Mouse (Mus musculus): ENCODE results near the gene Cks1b. TPM values are rescaled to one million over a fixed set of nuclear protein-coding genes. Genes with fewer than 3 reads are reported as not detected.
A peak's percentile ranks its signal among the peaks of the same experiment; 100 is the strongest.

Gene Cks1b
- polyA plus RNA-seq, 1 experiment from 2014 or later = 380 TPM

GRCm38 (mm10) chr3:89449541-89449940 is 31.4 kb upstream of the Cks1b start:
- no peaks in the 10 kb centered on the region for H3K9me3 ChIP-seq (ENCODE audit: control insufficient read depth, low read length)
- H3K36me3 ChIP-seq (ENCODE audit: control insufficient read depth, insufficient read depth, low read length) = peaks cover 17% of the 10 kb centered on the region
- no peaks in the 10 kb centered on the region for H3K27me3 ChIP-seq (replicated peaks; ENCODE audit: control insufficient read depth, insufficient read depth, low read length)
- no peaks in the 10 kb centered on the region for H3K4me1 ChIP-seq (ENCODE audit: control insufficient read depth, insufficient read depth, low read length)
- ATAC-seq (ENCODE audit: low read depth) (peak; percentile 77), DNase-seq (ENCODE audit: low spot score) (peak; percentile 52)
- no peak overlapping the region for H3K27ac ChIP-seq (replicated peaks; ENCODE audit: low read depth, low read length)
- 50% methylated on average over 7 of the region's 7 CpGs for WGBS
- H3K4me2 ChIP-seq (ENCODE audit: low read depth, low read length) = no peak overlapping the region
- H3K9ac ChIP-seq (ENCODE audit: low read depth, low read length) = no peak overlapping the region
- H3K4me3 ChIP-seq (ENCODE audit: low read depth, low read length) = no peak overlapping the region

GRCm38 (mm10) chr3:89448720-89449537 is 30.7 kb upstream of the Cks1b start:
- H3K4me2 ChIP-seq (ENCODE audit: low read depth, low read length) = no peak overlapping the region
- H3K27ac ChIP-seq (replicated peaks; ENCODE audit: low read depth, low read length) = no peak overlapping the region
- 65% methylated on average over 13 of the region's 13 CpGs for WGBS
- ATAC-seq (ENCODE audit: low read depth) (peak; percentile 12), DNase-seq (ENCODE audit: low spot score) (peak; percentile 55)
- H3K9ac ChIP-seq (ENCODE audit: low read depth, low read length) = no peak overlapping the region
- no peaks in the 10 kb centered on the region for H3K27me3 ChIP-seq (replicated peaks; ENCODE audit: control insufficient read depth, insufficient read depth, low read length)
- no peaks in the 10 kb centered on the region for H3K9me3 ChIP-seq (ENCODE audit: control insufficient read depth, low read length)
- H3K36me3 ChIP-seq (ENCODE audit: control insufficient read depth, insufficient read depth, low read length) = peaks cover 20% of the 10 kb centered on the region
- no peak overlapping the region for H3K4me3 ChIP-seq (ENCODE audit: low read depth, low read length)
- H3K4me1 ChIP-seq (ENCODE audit: control insufficient read depth, insufficient read depth, low read length) = no peaks in the 10 kb centered on the region

- H3K4me3 ChIP-seq (ENCODE audit: low read depth, low read length) = no peak overlapping the region
- H3K9me3 ChIP-seq (ENCODE audit: control insufficient read depth, low read length) = no peaks in the 10 kb centered on the region
- no peak overlapping the region for H3K9ac ChIP-seq (ENCODE audit: low read depth, low read length)
- ATAC-seq (ENCODE audit: low read depth) (no peak), DNase-seq (ENCODE audit: low spot score) (no peak)
- H3K36me3 ChIP-seq (ENCODE audit: control insufficient read depth, insufficient read depth, low read length) = 0 out of 2 replicates have a peak, but pooled peaks cover 10% of the 10 kb centered on the region
- 89% methylated on average over 2 of the region's 2 CpGs for WGBS
- H3K27me3 ChIP-seq (replicated peaks; ENCODE audit: control insufficient read depth, insufficient read depth, low read length) = no peaks in the 10 kb centered on the region
- no peak overlapping the region for H3K4me2 ChIP-seq (ENCODE audit: low read depth, low read length)
- H3K4me1 ChIP-seq (ENCODE audit: control insufficient read depth, insufficient read depth, low read length) = peaks cover 5% of the 10 kb centered on the region; the same call in 1 of the 2 replicates
- no peak overlapping the region for H3K27ac ChIP-seq (replicated peaks; ENCODE audit: low read depth, low read length)
These were observed 22.5 kb upstream of the Cks1b start for GRCm38 (mm10) chr3:89440691-89441090.

GRCm38 (mm10) chr3:89437269-89437668 is 19.1 kb upstream of the Cks1b start:
- WGBS = 40% methylated on average over 5 of the region's 5 CpGs
- Histone ChIP-seq H3K27ac (replicated peaks; ENCODE audit: low read depth, low read length) (peak overlapping the region; percentile 72; the same call in 1 of the 2 replicates), H3K9me3 (ENCODE audit: control insufficient read depth, low read length) (no peaks in the 10 kb centered on the region), H3K4me2 (ENCODE audit: low read depth, low read length) (peak overlapping the region; percentile 72), H3K36me3 (ENCODE audit: control insufficient read depth, insufficient read depth, low read length) (peaks cover 29% of the 10 kb centered on the region), H3K4me3 (ENCODE audit: low read depth, low read length) (peak overlapping the region; percentile 50), H3K27me3 (replicated peaks; ENCODE audit: control insufficient read depth, insufficient read depth, low read length) (no peaks in the 10 kb centered on the region), H3K4me1 (ENCODE audit: control insufficient read depth, insufficient read depth, low read length) (peaks cover 8% of the 10 kb centered on the region; the same call in 1 of the 2 replicates), H3K9ac (ENCODE audit: low read depth, low read length) (peak overlapping the region; percentile 64)
- DNase-seq (ENCODE audit: low spot score) (peak; percentile 20), ATAC-seq (ENCODE audit: low read depth) (peak; percentile 19; the same call in 1 of the 2 replicates)

- peak; percentile 92 for DNase-seq (ENCODE audit: low spot score)
- 7% methylated on average over 16 of the region's 16 CpGs for WGBS
These were observed 18.3 kb upstream of the Cks1b start, which contains the start of gene Pbxip1 for GRCm38 (mm10) chr3:89436176-89437113. TSS of gene Pbxip1 (plus strand) at chr3:89436706.

GRCm38 (mm10) chr3:89435041-89435440 is 16.9 kb upstream of the Cks1b start:
- ATAC-seq (ENCODE audit: low read depth) = no peak
- H3K27ac ChIP-seq (replicated peaks; ENCODE audit: low read depth, low read length) = no peak overlapping the region
- peaks cover 18% of the 10 kb centered on the region for H3K4me1 ChIP-seq (ENCODE audit: control insufficient read depth, insufficient read depth, low read length)
- WGBS = 54% methylated on average over 7 of the region's 7 CpGs
- no peak overlapping the region for H3K4me3 ChIP-seq (ENCODE audit: low read depth, low read length)
- H3K9me3 ChIP-seq (ENCODE audit: control insufficient read depth, low read length) = no peaks in the 10 kb centered on the region
- no peak overlapping the region for H3K4me2 ChIP-seq (ENCODE audit: low read depth, low read length)
- DNase-seq (ENCODE audit: low spot score) = no peak
- peaks cover 34% of the 10 kb centered on the region for H3K36me3 ChIP-seq (ENCODE audit: control insufficient read depth, insufficient read depth, low read length)
- H3K27me3 ChIP-seq (replicated peaks; ENCODE audit: control insufficient read depth, insufficient read depth, low read length) = no peaks in the 10 kb centered on the region
- H3K9ac ChIP-seq (ENCODE audit: low read depth, low read length) = no peak overlapping the region

More at GRCm38 (mm10) chr3:89436176-89437113, 18.3 kb upstream of the Cks1b start, which contains the start of gene Pbxip1:
- Histone ChIP-seq H3K27me3 (replicated peaks; ENCODE audit: control insufficient read depth, insufficient read depth, low read length) (no peaks in the 10 kb centered on the region), H3K9me3 (ENCODE audit: control insufficient read depth, low read length) (no peaks in the 10 kb centered on the region), H3K4me3 (ENCODE audit: low read depth, low read length) (peak within 1 kb of the TSS; percentile 50), H3K4me2 (ENCODE audit: low read depth, low read length) (peak within 1 kb of the TSS; percentile 72), H3K4me1 (ENCODE audit: control insufficient read depth, insufficient read depth, low read length) (peaks cover 13% of the 10 kb centered on the region), H3K9ac (ENCODE audit: low read depth, low read length) (peak within 1 kb of the TSS; percentile 64), H3K36me3 (ENCODE audit: control insufficient read depth, insufficient read depth, low read length) (peaks cover 34% of the 10 kb centered on the region), H3K27ac (replicated peaks; ENCODE audit: low read depth, low read length) (peak within 1 kb of the TSS; percentile 72)
- peak; percentile 84 for ATAC-seq (ENCODE audit: low read depth)

- ATAC-seq (ENCODE audit: low read depth) (no peak), DNase-seq (ENCODE audit: low spot score) (no peak)
- H3K9ac ChIP-seq (ENCODE audit: low read depth, low read length) = no peak overlapping the region
- no peak overlapping the region for H3K4me3 ChIP-seq (ENCODE audit: low read depth, low read length)
- no peak overlapping the region for H3K4me2 ChIP-seq (ENCODE audit: low read depth, low read length)
- H3K27ac ChIP-seq (replicated peaks; ENCODE audit: low read depth, low read length) = no peak overlapping the region
- 83% methylated on average over 11 of the region's 11 CpGs for WGBS
- H3K36me3 ChIP-seq (ENCODE audit: control insufficient read depth, insufficient read depth, low read length) = peaks cover 34% of the 10 kb centered on the region
- H3K9me3 ChIP-seq (ENCODE audit: control insufficient read depth, low read length) = no peaks in the 10 kb centered on the region
- H3K4me1 ChIP-seq (ENCODE audit: control insufficient read depth, insufficient read depth, low read length) = peaks cover 18% of the 10 kb centered on the region
- H3K27me3 ChIP-seq (replicated peaks; ENCODE audit: control insufficient read depth, insufficient read depth, low read length) = no peaks in the 10 kb centered on the region
These were observed 16.3 kb upstream of the Cks1b start for GRCm38 (mm10) chr3:89434532-89434931.

GRCm38 (mm10) chr3:89432606-89433005 is 14.4 kb upstream of the Cks1b start:
- H3K4me1 ChIP-seq (ENCODE audit: control insufficient read depth, insufficient read depth, low read length) = peaks cover 18% of the 10 kb centered on the region
- no peaks in the 10 kb centered on the region for H3K9me3 ChIP-seq (ENCODE audit: control insufficient read depth, low read length)
- WGBS = 90% methylated on average over 6 of the region's 8 CpGs
- peaks cover 40% of the 10 kb centered on the region for H3K36me3 ChIP-seq (ENCODE audit: control insufficient read depth, insufficient read depth, low read length)
- H3K4me2 ChIP-seq (ENCODE audit: low read depth, low read length) = no peak overlapping the region
- H3K27ac ChIP-seq (replicated peaks; ENCODE audit: low read depth, low read length) = no peak overlapping the region
- no peak overlapping the region for H3K9ac ChIP-seq (ENCODE audit: low read depth, low read length)
- DNase-seq (ENCODE audit: low spot score) (no peak), ATAC-seq (ENCODE audit: low read depth) (no peak)
- H3K27me3 ChIP-seq (replicated peaks; ENCODE audit: control insufficient read depth, insufficient read depth, low read length) = no peaks in the 10 kb centered on the region
- no peak overlapping the region for H3K4me3 ChIP-seq (ENCODE audit: low read depth, low read length)

Measured in embryonic facial prominence, embryonic 14.5 days (tissue).